Mouse (Mus musculus) midbrain, postnatal 0 days (tissue): ENCODE data around the gene Arid2. TPM values are rescaled to one million over a fixed set of nuclear protein-coding genes. Genes with fewer than 3 reads are reported as not detected.

ENCODE experiments used
- ATAC-seq: fragments of 200-750 bp; cut with Nextera tagmentation; 2 replicates; pipeline ENCODE4 v1.8.0; 2017; ENCODE audit warnings: moderate number of reproducible peaks, mild to moderate bottlenecking, moderate TSS enrichment, moderate library complexity; ENCODE audit not compliant: low FRiP score
- DNase-seq: peaks from one replicate; pipeline ENCODE4 v3.0.0-alpha.2; 2015; ENCODE audit warnings: low spot score
- H3K27ac ChIP-seq: fragments of 300-500 bp; sonication (generic); 2 replicates; pipeline ENCODE4 v1.5.1; 2014; ENCODE audit warnings: low read depth, mild to moderate bottlenecking, low read length, mixed read lengths
- H3K27me3 ChIP-seq: fragments of 300-500 bp; sonication (generic); 2 replicates; pipeline ENCODE4 v1.6.1; 2014; ENCODE audit warnings: low read length, control low read depth, mixed read lengths; ENCODE audit not compliant: insufficient read depth
- H3K36me3 ChIP-seq: fragments of 300-500 bp; sonication (generic); 2 replicates; pipeline ENCODE4 v1.6.1; 2014; ENCODE audit warnings: low read length, control low read depth, mixed read lengths; ENCODE audit not compliant: insufficient read depth
- H3K4me1 ChIP-seq: fragments of 300-500 bp; sonication (generic); 2 replicates; pipeline ENCODE4 v1.6.1; 2014; ENCODE audit warnings: mild to moderate bottlenecking, control low read depth, antibody characterized with exemption, low read length, mixed read lengths; ENCODE audit not compliant: insufficient read depth
- H3K4me2 ChIP-seq: fragments of 300-500 bp; sonication (generic); 2 replicates; pipeline ENCODE4 v1.6.1; 2014; ENCODE audit warnings: low read depth, mild to moderate bottlenecking, low read length, mixed read lengths; ENCODE audit not compliant: poor library complexity, severe bottlenecking
- H3K4me3 ChIP-seq: fragments of 300-500 bp; sonication (generic); 2 replicates; pipeline ENCODE4 v1.5.1; 2014; ENCODE audit warnings: low read depth, mild to moderate bottlenecking, low read length, moderate library complexity
- H3K9ac ChIP-seq: fragments of 300-500 bp; sonication (generic); replicated peaks from 2 replicates; pipeline ENCODE4 v1.6.1; 2014; ENCODE audit warnings: mild to moderate bottlenecking, low read length, moderate library complexity, mixed read lengths; ENCODE audit not compliant: poor library complexity, severe bottlenecking
- H3K9me3 ChIP-seq: fragments of 300-500 bp; sonication (generic); 2 replicates; pipeline ENCODE4 v1.6.1; 2016; ENCODE audit warnings: low read length, control low read depth
- CTCF ChIP-seq: IDR thresholded peaks from 2 replicates; pipeline ENCODE4 v1.5.1; 2016; ENCODE audit warnings: antibody characterized with exemption, mild to moderate bottlenecking
- WGBS: fragments of 180-500 bp; shearing (Covaris S2); extraction: QIAGEN DNeasy Blood & Tissue Kit; methylation state at CpG from one replicate; pipeline ENCODE4 v1.1.7; 2014; 5-methylcytosine and 5-hydroxymethylcytosine counted together
- polyA plus RNA-seq: library from polyadenylated mRNA; unstranded; fragments of >200 nt; fragmentation: Nextera tagmentation; extraction: Ambion mirVana; gene quantifications from 2 replicates; pipeline ENCODE4 v1.2.1, GENCODE M21; 2015
- total RNA-seq: library from RNA; depleted of rRNA; stranded (reverse); fragments of >200 nt; gene quantifications from 2 replicates; pipeline ENCODE4 v1.2.3, GENCODE M21; 2014

Gene Arid2
- total and polyA plus RNA-seq, 2 experiments from 2014 or later, result 11.2 to 40.8 TPM

DNA sequence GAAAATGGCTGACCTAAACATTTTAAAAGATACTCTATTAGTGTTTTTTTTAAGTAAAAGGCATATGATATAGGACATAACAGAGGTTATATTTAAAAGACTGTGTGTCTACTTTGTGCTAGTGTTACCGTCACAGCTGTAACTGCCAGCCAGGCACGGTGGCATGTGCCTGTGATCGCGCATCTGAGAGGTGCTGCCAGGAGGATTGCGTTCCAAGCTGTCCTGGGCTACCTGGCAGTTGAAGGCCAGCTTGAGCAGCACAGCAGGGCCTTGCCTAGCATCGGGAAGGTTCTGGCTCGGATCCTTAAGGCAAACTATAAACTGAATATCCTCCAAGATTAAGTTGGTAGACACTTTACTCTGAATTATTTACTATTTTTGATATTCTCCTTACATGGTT, 90.4 kb downstream of the Arid2 start:
- 89% methylated on average over 7 of the region's 7 CpGs for WGBS
- Histone ChIP-seq H3K4me2 (no peak overlapping the region), H3K27ac (no peak overlapping the region), H3K9me3 (no peaks in the 10 kb centered on the region), H3K27me3 (no peaks in the 10 kb centered on the region), H3K36me3 (0 out of 2 replicates have a peak, but pooled peaks cover 13% of the 10 kb centered on the region), H3K4me1 (no peaks in the 10 kb centered on the region), H3K4me3 (no peak overlapping the region), H3K9ac (no peak overlapping the region)
- DNase-seq (no peak), ATAC-seq (no peak)
- TF ChIP-seq CTCF, result no peak

DNA sequence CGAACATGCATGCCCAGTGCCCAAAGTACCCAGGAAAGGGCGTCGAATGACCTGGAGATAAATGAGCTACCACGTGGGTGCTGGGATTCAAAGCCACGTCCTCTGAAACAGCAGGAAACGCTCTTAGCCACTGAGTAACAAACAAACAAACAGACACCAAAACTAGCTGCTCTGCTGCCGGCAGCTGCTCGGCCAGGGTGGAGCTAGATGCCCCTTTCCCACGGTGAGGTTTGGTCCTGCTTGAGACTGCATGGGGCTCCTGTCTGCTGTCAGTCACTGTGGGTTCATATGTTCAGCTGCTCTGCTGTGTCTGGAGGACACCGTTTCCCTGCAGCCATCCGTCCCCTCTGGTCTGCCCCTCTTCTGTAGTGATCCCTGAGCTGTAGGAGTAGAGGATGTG, 94.9 kb downstream of the Arid2 start:
- TF ChIP-seq CTCF, result no peak
- H3K4me1 ChIP-seq, result no peaks in the 10 kb centered on the region
- H3K4me3 ChIP-seq, result no peak overlapping the region
- H3K27me3 ChIP-seq, result no peaks in the 10 kb centered on the region
- no peak overlapping the region for H3K4me2 ChIP-seq
- WGBS, result 89% methylated on average over 11 of the region's 11 CpGs
- no peaks in the 10 kb centered on the region for H3K9me3 ChIP-seq
- H3K9ac ChIP-seq, result no peak overlapping the region
- H3K27ac ChIP-seq, result no peak overlapping the region
- ATAC-seq (no peak), DNase-seq (no peak)
- H3K36me3 ChIP-seq, result peaks cover 14% of the 10 kb centered on the region; the same call in 1 of the 2 replicates

DNA sequence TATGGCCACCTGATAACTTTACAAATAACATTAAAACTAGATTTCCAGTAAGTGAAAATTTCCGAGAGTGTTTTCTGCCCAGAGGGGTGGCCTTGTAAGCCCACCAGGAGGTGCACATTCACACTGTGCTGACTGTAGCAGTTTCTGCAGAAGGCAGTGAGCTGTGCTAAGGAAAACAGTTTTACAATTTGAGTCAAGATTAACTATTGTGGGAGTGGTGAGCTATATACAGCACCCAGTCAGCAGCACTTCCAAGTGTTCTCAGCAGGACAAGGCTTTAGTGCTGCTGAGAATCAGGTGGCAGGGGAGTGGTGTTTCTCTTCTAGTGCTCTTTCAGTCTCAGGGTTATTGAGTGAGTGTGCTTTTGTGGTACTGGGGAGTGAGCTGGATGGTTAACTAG, 101.2 kb downstream of the Arid2 start:
- H3K27ac ChIP-seq, result no peak overlapping the region
- no peak overlapping the region for H3K9ac ChIP-seq
- TF ChIP-seq CTCF, result no peak; the same call in 1 of the 2 replicates
- H3K4me3 ChIP-seq, result no peak overlapping the region
- no peaks in the 10 kb centered on the region for H3K9me3 ChIP-seq
- no peak overlapping the region for H3K4me2 ChIP-seq
- no peaks in the 10 kb centered on the region for H3K4me1 ChIP-seq
- no peaks in the 10 kb centered on the region for H3K27me3 ChIP-seq
- ATAC-seq (no peak), DNase-seq (no peak)
- H3K36me3 ChIP-seq, result peaks cover 18% of the 10 kb centered on the region
- 79% methylated on average over 1 of the region's 1 CpGs for WGBS

DNA sequence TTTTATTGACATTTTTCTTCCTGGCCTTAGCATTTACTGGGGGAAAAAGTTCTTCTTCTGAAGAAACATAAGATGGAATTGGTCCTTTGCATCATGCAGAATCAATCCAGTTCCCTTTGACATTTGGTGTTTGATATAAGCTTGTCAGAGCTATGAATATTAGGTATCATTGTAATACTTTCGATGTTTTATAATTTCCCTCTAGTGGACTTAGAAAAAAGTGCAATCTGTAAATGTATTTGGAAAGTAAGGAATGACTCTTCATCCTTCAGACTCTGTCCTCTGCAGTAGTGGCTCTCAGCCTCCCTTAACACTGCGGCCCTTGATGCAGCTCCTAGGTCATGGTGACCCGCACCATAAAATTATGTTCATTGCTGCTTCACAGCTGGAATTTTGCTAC, 105.6 kb downstream of the Arid2 start:
- H3K9me3 ChIP-seq, result no peaks in the 10 kb centered on the region
- no peaks in the 10 kb centered on the region for H3K4me1 ChIP-seq
- WGBS, result 86% methylated on average over 3 of the region's 3 CpGs
- peak; percentile 45 for TF ChIP-seq CTCF
- H3K36me3 ChIP-seq, result peaks cover 25% of the 10 kb centered on the region
- no peak overlapping the region for H3K4me2 ChIP-seq
- no peak overlapping the region for H3K4me3 ChIP-seq
- DNase-seq (no peak), ATAC-seq (no peak)
- no peaks in the 10 kb centered on the region for H3K27me3 ChIP-seq
- H3K9ac ChIP-seq, result no peak overlapping the region
- H3K27ac ChIP-seq, result no peak overlapping the region

DNA sequence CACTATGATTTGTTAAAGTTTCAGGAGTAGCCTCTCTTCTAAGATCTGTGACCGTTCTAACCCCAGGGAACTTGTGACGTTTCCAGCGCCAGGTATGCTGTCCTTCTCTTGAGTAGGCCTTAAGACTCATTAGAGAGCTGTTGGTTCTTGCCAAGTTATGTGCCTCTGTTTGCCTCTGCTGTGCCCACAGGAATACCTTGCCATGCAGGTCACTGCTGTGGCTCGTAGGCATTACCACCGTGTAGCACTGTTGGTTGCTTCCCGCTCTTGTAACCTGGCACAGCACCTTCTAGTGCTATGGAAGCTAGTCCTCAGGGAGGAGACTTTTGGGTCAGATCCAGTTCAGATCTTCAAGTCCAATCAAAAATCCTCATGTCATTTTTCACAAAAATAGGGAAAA, 107.8 kb downstream of the Arid2 start:
- no peak overlapping the region for H3K4me2 ChIP-seq
- no peaks in the 10 kb centered on the region for H3K27me3 ChIP-seq
- no peak for DNase-seq
- peaks cover 30% of the 10 kb centered on the region for H3K36me3 ChIP-seq
- ATAC-seq, result no peak
- no peak for TF ChIP-seq CTCF
- H3K9me3 ChIP-seq, result no peaks in the 10 kb centered on the region
- no peak overlapping the region for H3K27ac ChIP-seq
- H3K4me1 ChIP-seq, result no peaks in the 10 kb centered on the region
- H3K9ac ChIP-seq, result no peak overlapping the region
- WGBS, result 96% methylated on average over 6 of the region's 6 CpGs
- no peak overlapping the region for H3K4me3 ChIP-seq

DNA sequence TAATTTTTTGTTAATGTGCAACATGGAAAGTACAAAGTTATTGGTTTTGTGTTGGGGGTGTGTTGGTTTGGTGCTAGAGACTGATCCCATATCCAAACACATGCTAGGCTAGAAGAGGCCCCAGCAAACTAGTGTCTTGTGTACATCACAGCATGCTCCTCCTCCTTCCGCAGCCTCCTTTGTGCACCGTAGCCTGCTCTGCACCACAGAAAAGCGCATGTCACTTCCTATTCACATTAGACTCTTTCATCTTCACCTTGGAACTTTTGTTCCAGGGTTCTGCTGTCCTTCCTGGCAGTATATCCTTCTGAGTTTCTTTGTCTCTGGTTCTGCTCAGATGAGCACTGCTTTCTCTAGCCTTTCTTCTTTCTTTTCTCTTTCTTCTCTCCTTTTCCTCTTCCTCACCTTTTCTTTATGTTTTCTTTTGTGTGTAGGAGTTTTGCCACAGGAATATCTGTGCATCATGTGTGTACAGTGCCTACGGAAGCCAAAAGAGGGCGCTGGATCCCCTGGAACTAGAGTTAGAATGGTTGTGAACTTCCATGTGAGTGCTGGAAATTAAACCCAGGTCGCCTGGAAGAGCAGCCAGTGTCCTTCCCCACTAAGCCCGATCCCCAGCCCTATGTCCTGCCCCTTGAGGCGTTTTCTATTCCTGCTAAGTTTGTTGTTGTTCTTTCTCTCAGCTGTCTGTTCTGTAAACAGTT, 109.5 kb downstream of the Arid2 start:
- Histone ChIP-seq H3K27ac (no peak overlapping the region), H3K4me2 (no peak overlapping the region), H3K9me3 (no peaks in the 10 kb centered on the region), H3K4me3 (no peak overlapping the region), H3K27me3 (no peaks in the 10 kb centered on the region), H3K36me3 (peaks cover 22% of the 10 kb centered on the region), H3K9ac (no peak overlapping the region), H3K4me1 (no peaks in the 10 kb centered on the region)
- WGBS, result 76% methylated on average over 8 of the region's 8 CpGs
- ATAC-seq (no peak), DNase-seq (no peak)
- peak; percentile 9; the same call in 1 of the 2 replicates for TF ChIP-seq CTCF
